Mouse (Mus musculus) forebrain, embryonic 15.5 days (tissue): ENCODE results near the gene Olfr1446. TPM values are rescaled to one million over a fixed set of nuclear protein-coding genes. Genes with fewer than 3 reads are reported as not detected.

Experiments used
- ATAC-seq: fragments of 200-750 bp; cut with Nextera tagmentation; replicated peaks from 2 replicates; pipeline ENCODE4 v1.8.0; 2017; ENCODE audit warnings: mild to moderate bottlenecking, moderate TSS enrichment, moderate library complexity
- H3K27ac ChIP-seq: fragments of 300-500 bp; sonication (generic); replicated peaks from 2 replicates; pipeline ENCODE4 v1.5.1; 2015; ENCODE audit warnings: mild to moderate bottlenecking, inconsistent platforms
- H3K27me3 ChIP-seq: fragments of 300-500 bp; sonication (generic); 2 replicates; pipeline ENCODE4 v1.6.1; 2015; ENCODE audit warnings: inconsistent platforms
- H3K36me3 ChIP-seq: fragments of 300-500 bp; sonication (generic); 2 replicates; pipeline ENCODE4 v1.6.1; 2015; ENCODE audit warnings: mild to moderate bottlenecking, inconsistent platforms
- H3K4me1 ChIP-seq: fragments of 300-500 bp; sonication (generic); 2 replicates; pipeline ENCODE4 v1.6.1; 2015; ENCODE audit warnings: inconsistent platforms
- H3K4me2 ChIP-seq: fragments of 300-500 bp; sonication (generic); replicated peaks from 2 replicates; pipeline ENCODE4 v1.6.1; 2015; ENCODE audit warnings: mild to moderate bottlenecking, inconsistent platforms
- H3K4me3 ChIP-seq: fragments of 300-500 bp; sonication (generic); 2 replicates; pipeline ENCODE4 v1.5.1; 2015; ENCODE audit warnings: mild to moderate bottlenecking, inconsistent platforms
- H3K9ac ChIP-seq: fragments of 300-500 bp; sonication (generic); replicated peaks from 2 replicates; pipeline ENCODE4 v1.6.1; 2015; ENCODE audit warnings: mild to moderate bottlenecking, inconsistent platforms
- H3K9me3 ChIP-seq: fragments of 300-500 bp; sonication (generic); 2 replicates; pipeline ENCODE4 v1.6.1; 2016; ENCODE audit warnings: inconsistent platforms
- WGBS: fragments of 180-500 bp; shearing (Covaris S2); methylation state at CpG from one replicate; pipeline ENCODE4 v1.1.7; 2015; ENCODE audit warnings: mixed read lengths; 5-methylcytosine and 5-hydroxymethylcytosine counted together
- polyA plus RNA-seq: library from polyadenylated mRNA; unstranded; fragments of >200 nt; fragmentation: Nextera tagmentation; extraction: Ambion mirVana; gene quantifications from 2 replicates; pipeline ENCODE4 v1.2.1, GENCODE M21; 2015

Gene Olfr1446
- polyA plus RNA-seq, result not detected in 2 replicates

DNA sequence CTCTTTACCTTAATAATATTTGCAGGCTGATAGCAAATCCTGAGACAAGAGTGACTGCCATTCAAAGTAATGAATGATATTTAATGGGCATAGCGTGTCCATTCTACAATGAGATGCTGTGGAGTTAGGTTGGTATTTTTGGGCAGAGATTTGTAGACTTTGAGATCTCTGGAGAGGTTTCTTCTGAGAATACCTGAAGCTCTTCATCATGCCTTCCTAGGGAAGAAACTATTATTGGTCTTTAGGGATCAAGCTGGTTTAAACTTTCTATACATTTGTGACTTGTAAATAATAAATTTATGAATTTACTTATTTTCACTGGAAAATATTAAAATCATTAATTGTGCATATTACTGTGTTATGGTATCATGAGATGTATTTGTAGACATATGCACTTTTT lies at the start of gene Olfr1446:
Olfr1446 (minus strand) TSS at position 101 of the 400 bp plus-strand sequence.
- Histone ChIP-seq H3K9ac (no peak within 1 kb of the TSS), H3K27me3 (no peaks in the 10 kb centered on the region), H3K4me3 (no peak within 1 kb of the TSS), H3K36me3 (no peaks in the 10 kb centered on the region), H3K9me3 (no peaks in the 10 kb centered on the region), H3K27ac (no peak within 1 kb of the TSS), H3K4me2 (no peak within 1 kb of the TSS), H3K4me1 (no peaks in the 10 kb centered on the region)
- 87% methylated on average over 1 of the region's 1 CpGs for WGBS
- no peak for ATAC-seq

DNA sequence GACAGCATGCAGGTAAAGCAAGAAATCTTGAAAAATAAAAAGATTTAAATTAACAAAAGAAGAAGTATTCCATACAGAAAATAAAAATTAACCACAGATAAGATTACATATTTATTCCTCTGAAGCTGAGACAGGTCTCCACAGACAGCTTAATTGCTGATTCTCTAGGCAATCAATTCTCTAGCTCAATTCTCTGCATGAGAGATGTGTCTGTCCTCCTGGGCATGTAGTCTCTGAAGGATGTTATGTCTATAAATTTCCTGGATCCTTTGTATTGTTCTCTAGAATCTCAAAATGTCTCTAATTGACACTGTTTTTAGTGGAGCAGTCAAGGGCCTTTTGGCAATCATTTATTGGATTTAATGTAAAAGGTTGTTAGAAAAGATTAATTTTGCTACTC lies 37.2 kb upstream of the Olfr1446 start, which contains the start of gene Olfr1449:
Olfr1449 (plus strand) TSS at position 301 of the 400 bp plus-strand sequence.
- H3K4me3 ChIP-seq, result no peak within 1 kb of the TSS
- no peaks in the 10 kb centered on the region for H3K36me3 ChIP-seq
- no peak for ATAC-seq
- H3K27me3 ChIP-seq, result no peaks in the 10 kb centered on the region
- H3K4me2 ChIP-seq, result no peak within 1 kb of the TSS
- H3K27ac ChIP-seq, result no peak within 1 kb of the TSS
- H3K9ac ChIP-seq, result no peak within 1 kb of the TSS
- H3K9me3 ChIP-seq, result no peaks in the 10 kb centered on the region
- no peaks in the 10 kb centered on the region for H3K4me1 ChIP-seq

DNA sequence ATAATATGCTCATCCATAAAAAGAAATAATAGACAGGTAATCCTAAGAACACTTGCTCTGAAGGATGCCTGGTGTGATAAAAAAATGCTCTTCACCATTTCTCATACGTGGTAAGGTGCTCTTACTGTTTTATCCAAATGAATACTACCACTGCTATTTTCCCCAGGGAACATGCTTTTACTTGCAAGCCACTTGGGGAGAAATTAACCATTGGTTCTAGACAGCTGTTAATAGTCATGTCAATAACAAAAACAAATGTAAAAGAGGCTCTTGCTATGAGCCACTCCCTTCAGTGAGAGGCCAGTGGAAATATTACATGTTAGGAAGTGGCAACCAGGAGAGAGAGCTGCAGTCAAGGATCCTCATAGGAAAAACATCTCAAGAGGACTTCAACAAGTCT lies 31.0 kb upstream of the Olfr1446 start, which contains the start of gene Olfr1448:
Olfr1448 (minus strand) TSS at position 101 of the 400 bp plus-strand sequence.
- Histone ChIP-seq H3K27me3 (no peaks in the 10 kb centered on the region), H3K36me3 (no peaks in the 10 kb centered on the region), H3K9me3 (no peaks in the 10 kb centered on the region), H3K27ac (no peak within 1 kb of the TSS), H3K4me1 (no peaks in the 10 kb centered on the region), H3K9ac (no peak within 1 kb of the TSS), H3K4me3 (no peak within 1 kb of the TSS), H3K4me2 (no peak within 1 kb of the TSS)
- ATAC-seq, result no peak
- 70% methylated on average over 1 of the region's 1 CpGs for WGBS

DNA sequence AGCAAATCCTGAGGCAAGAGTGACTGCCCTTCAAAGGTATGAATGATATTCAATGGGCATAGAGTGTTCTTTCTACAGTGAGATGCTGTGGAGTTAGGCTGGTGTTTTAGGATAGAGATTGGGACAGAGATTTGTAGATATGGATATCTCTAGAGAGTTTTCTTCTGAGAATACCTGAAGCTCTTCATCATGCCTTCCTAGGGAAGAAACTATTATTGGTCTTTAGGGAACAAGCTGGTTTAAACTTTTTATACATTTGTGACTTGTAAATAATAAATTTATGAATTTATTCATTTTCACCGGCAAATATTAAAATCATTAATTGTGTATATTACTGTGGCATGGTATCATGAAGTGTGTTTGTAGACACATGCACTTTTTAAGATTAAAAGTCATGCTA lies 10.3 kb upstream of the Olfr1446 start, which contains the start of gene Olfr1447:
Olfr1447 (minus strand) TSS at position 101 of the 400 bp plus-strand sequence.
- Histone ChIP-seq H3K4me1 (no peaks in the 10 kb centered on the region), H3K36me3 (no peaks in the 10 kb centered on the region), H3K27ac (no peak within 1 kb of the TSS), H3K9ac (no peak within 1 kb of the TSS), H3K27me3 (no peaks in the 10 kb centered on the region), H3K9me3 (no peaks in the 10 kb centered on the region), H3K4me2 (no peak within 1 kb of the TSS), H3K4me3 (no peak within 1 kb of the TSS)
- WGBS, result 95% methylated on average over 1 of the region's 1 CpGs
- no peak for ATAC-seq

DNA sequence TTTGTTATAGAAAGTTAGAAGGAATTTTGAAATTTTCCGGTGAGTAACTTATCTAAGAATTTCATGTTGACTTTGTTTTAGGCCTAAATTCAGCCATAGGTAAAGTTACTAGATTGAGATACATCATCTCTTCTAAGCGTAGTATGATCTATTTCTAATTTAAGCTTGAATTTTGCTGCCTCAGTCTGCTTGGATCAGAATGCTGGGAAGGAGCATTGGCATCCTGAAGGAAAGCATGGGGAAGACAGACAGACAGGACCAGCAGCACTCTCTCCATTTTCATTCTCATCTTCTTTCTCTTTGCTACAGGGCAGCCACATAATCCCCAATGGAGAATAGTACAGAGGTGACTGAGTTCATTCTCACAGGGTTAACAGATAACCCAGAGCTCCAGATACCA lies 9.8 kb downstream of the Olfr1446 start, which contains the start of gene Olfr1445:
Olfr1445 (plus strand) TSS at position 301 of the 400 bp plus-strand sequence.
- WGBS, result 94% methylated on average over 2 of the region's 2 CpGs
- H3K4me2 ChIP-seq, result no peak within 1 kb of the TSS
- no peaks in the 10 kb centered on the region for H3K27me3 ChIP-seq
- ATAC-seq, result no peak
- no peaks in the 10 kb centered on the region for H3K4me1 ChIP-seq
- H3K4me3 ChIP-seq, result no peak within 1 kb of the TSS
- no peak within 1 kb of the TSS for H3K27ac ChIP-seq
- no peaks in the 10 kb centered on the region for H3K36me3 ChIP-seq
- 0 out of 2 replicates have a peak, but pooled peaks cover 1% of the 10 kb centered on the region for H3K9me3 ChIP-seq
- H3K9ac ChIP-seq, result no peak within 1 kb of the TSS

DNA sequence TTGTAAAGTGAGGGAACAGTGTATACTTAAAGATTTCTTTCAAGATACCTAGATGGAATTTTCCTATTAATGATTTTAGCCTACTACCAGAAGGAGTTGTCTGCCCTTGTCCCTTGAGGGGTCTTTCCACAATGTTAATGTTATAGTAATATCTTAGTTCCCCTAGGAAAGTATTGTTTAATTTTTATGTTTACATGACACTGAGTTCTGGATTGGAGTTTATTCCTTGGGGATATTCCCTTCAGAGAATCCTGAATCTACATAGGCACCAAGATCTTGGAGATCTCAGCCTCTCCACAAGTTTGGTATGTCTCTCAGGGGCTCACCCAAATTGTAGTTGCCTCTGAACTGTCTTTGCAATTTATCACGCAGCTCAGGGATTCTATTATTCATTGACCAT lies 36.3 kb downstream of the Olfr1446 start, which contains the start of gene Olfr1444:
Olfr1444 (plus strand) TSS at position 301 of the 400 bp plus-strand sequence.
- no peak within 1 kb of the TSS for H3K4me2 ChIP-seq
- H3K36me3 ChIP-seq, result no peaks in the 10 kb centered on the region
- no peaks in the 10 kb centered on the region for H3K9me3 ChIP-seq
- H3K4me1 ChIP-seq, result no peaks in the 10 kb centered on the region
- no peak within 1 kb of the TSS for H3K4me3 ChIP-seq
- H3K9ac ChIP-seq, result no peak within 1 kb of the TSS
- WGBS, result 56% methylated on average over 1 of the region's 1 CpGs
- H3K27me3 ChIP-seq, result no peaks in the 10 kb centered on the region
- ATAC-seq, result no peak
- H3K27ac ChIP-seq, result no peak within 1 kb of the TSS

DNA sequence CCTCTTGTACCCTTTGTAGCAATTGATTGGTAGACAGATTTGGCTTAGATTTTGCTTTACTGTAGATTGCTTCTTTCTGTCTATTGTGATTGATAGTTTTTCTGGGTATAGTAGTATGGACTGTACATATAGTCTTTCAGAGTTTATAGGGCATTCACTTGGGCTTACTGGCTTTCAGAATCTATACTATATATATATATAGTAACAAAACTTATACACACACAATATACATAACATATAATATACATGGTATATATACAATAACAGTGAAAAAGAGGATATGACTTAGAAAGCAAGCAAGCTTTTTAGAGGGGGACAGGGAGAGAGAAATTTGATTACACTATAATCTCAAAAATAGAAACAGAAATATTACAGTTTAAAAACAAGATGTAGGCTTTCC lies 46.9 kb downstream of the Olfr1446 start, which contains the start of gene Gm5244:
Gm5244 (plus strand) TSS at position 301 of the 400 bp plus-strand sequence.
- no peak within 1 kb of the TSS for H3K9ac ChIP-seq
- H3K4me3 ChIP-seq, result no peak within 1 kb of the TSS
- H3K9me3 ChIP-seq, result no peaks in the 10 kb centered on the region
- no peaks in the 10 kb centered on the region for H3K4me1 ChIP-seq
- ATAC-seq, result no peak
- no peaks in the 10 kb centered on the region for H3K36me3 ChIP-seq
- H3K27me3 ChIP-seq, result no peaks in the 10 kb centered on the region
- H3K4me2 ChIP-seq, result no peak within 1 kb of the TSS
- no peak within 1 kb of the TSS for H3K27ac ChIP-seq

DNA sequence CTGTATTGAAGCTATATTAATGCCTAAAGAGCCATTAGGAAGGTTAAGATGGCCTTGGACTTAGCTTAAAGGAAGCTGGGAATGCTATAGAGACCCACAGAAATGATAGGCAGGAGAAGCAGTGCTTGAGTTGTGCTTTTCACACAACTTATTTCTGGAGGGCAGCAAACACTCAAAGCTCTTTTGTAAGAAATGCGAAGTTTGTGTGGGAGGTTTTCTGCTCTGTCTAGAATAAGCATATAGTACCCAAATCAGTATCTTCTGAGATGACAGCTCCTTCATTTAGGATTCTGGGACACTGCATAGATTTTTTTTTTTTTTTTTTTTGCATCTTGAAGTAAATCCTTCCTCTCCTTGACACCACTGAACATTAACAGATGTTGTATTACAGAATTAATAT lies 54.8 kb downstream of the Olfr1446 start:
- H3K4me3 ChIP-seq, result no peak overlapping the region
- H3K27ac ChIP-seq, result no peak overlapping the region
- no peaks in the 10 kb centered on the region for H3K36me3 ChIP-seq
- H3K27me3 ChIP-seq, result no peaks in the 10 kb centered on the region
- H3K9ac ChIP-seq, result no peak overlapping the region
- H3K9me3 ChIP-seq, result no peaks in the 10 kb centered on the region
- 80% methylated on average over 1 of the region's 1 CpGs for WGBS
- H3K4me1 ChIP-seq, result no peaks in the 10 kb centered on the region
- H3K4me2 ChIP-seq, result no peak overlapping the region
- ATAC-seq, result no peak

Other genes starting within 250 kb of the Olfr1446 start
- not detected in 2 replicates for gene Olfr1442, start 223.1 kb downstream of the Olfr1446 start, polyA plus RNA-seq
- gene Olfr1443, start 215.4 kb downstream of the Olfr1446 start, polyA plus RNA-seq, result not detected in 2 replicates
- not detected in 2 replicates for gene Keg1, start 197.7 kb downstream of the Olfr1446 start, polyA plus RNA-seq
- gene Cntf, start 127.9 kb downstream of the Olfr1446 start, polyA plus RNA-seq, result 1.2 and 2.0 TPM in 2 replicates
- 15.6 and 15.9 TPM in 2 replicates for gene Zfp91, start 97.4 kb downstream of the Olfr1446 start, polyA plus RNA-seq
- gene Lpxn, start 97.3 kb downstream of the Olfr1446 start, polyA plus RNA-seq, result 0.68 and 0.98 TPM in 2 replicates
- not detected in 2 replicates for gene Gm5244, start 46.8 kb downstream of the Olfr1446 start, polyA plus RNA-seq
- gene Olfr1444, start 36.2 kb downstream of the Olfr1446 start, polyA plus RNA-seq, result not detected in 2 replicates
- gene Olfr1445, start 9.7 kb downstream of the Olfr1446 start, polyA plus RNA-seq, result not detected in 2 replicates
- not detected in 2 replicates for gene Olfr1447, start 10.2 kb upstream of the Olfr1446 start, polyA plus RNA-seq
- gene Olfr1448, start 30.9 kb upstream of the Olfr1446 start, polyA plus RNA-seq, result not detected in 2 replicates
- gene Olfr1449, start 37.3 kb upstream of the Olfr1446 start, polyA plus RNA-seq, result not detected in 2 replicates
- gene Olfr1450, start 56.7 kb upstream of the Olfr1446 start, polyA plus RNA-seq, result not detected in 2 replicates
- gene Olfr1451, start 101.5 kb upstream of the Olfr1446 start, polyA plus RNA-seq, result not detected in 2 replicates
- gene Olfr1453, start 134.8 kb upstream of the Olfr1446 start, polyA plus RNA-seq, result not detected in 2 replicates
- gene Olfr1454, start 167.1 kb upstream of the Olfr1446 start, polyA plus RNA-seq, result not detected in 2 replicates
- not detected in 2 replicates for gene Olfr1457, start 204.4 kb upstream of the Olfr1446 start, polyA plus RNA-seq
- not detected in 2 replicates for gene Olfr1458, start 213.3 kb upstream of the Olfr1446 start, polyA plus RNA-seq